Mouse (Mus musculus): ENCODE measurements around the gene Ndufv1. TPM values are rescaled to one million over a fixed set of nuclear protein-coding genes. Genes with fewer than 3 reads are reported as not detected.
"Not testable (repeated sequence)": the region's sequence is repeated elsewhere in the genome, so short reads cannot be mapped to it uniquely, and the experiment has no call there.

Gene Ndufv1
- total RNA-seq, 2 experiments from 2014 or later, result 412 to 474 TPM

GRCm38 (mm10) chr19:4044109-4044508, 31.5 kb upstream of the Ndufv1 start:
- not testable (repeated sequence) for DNase-seq

- DNase-seq, result peak; percentile 72
Observed at GRCm38 (mm10) chr19:4042124-4042523, 29.5 kb upstream of the Ndufv1 start.

GRCm38 (mm10) chr19:4041500-4041899, 28.9 kb upstream of the Ndufv1 start:
- not testable (repeated sequence) for DNase-seq

GRCm38 (mm10) chr19:4040941-4041340, 28.3 kb upstream of the Ndufv1 start:
- not testable (repeated sequence) for DNase-seq

GRCm38 (mm10) chr19:4037788-4038232, 25.2 kb upstream of the Ndufv1 start, which contains the start of gene Gstp1:
TSS of gene Gstp1 (minus strand) at chr19:4037985.
- peak; percentile 88 for DNase-seq

GRCm38 (mm10) chr19:4037154-4037787, 24.7 kb upstream of the Ndufv1 start:
- not testable (repeated sequence) for DNase-seq

- DNase-seq, result no peak
Observed at GRCm38 (mm10) chr19:4036327-4037045, 23.9 kb upstream of the Ndufv1 start.

GRCm38 (mm10) chr19:4033742-4034141, 21.1 kb upstream of the Ndufv1 start:
- no peak for DNase-seq

- no peak for DNase-seq
Observed at GRCm38 (mm10) chr19:4033298-4033697, 20.7 kb upstream of the Ndufv1 start.

- no peak for DNase-seq
Observed at GRCm38 (mm10) chr19:4032668-4033067, 20.1 kb upstream of the Ndufv1 start.

- DNase-seq, result no peak
Observed at GRCm38 (mm10) chr19:4027576-4027975, 15.0 kb upstream of the Ndufv1 start.

GRCm38 (mm10) chr19:4023185-4023584, 10.6 kb upstream of the Ndufv1 start:
- no peak for DNase-seq

GRCm38 (mm10) chr19:4018743-4019583, 6.4 kb upstream of the Ndufv1 start:
- DNase-seq, result peak; percentile 77

GRCm38 (mm10) chr19:4017921-4018587, 5.4 kb upstream of the Ndufv1 start:
- no peak for DNase-seq

GRCm38 (mm10) chr19:4015635-4016034, 3.0 kb upstream of the Ndufv1 start:
- no peak for DNase-seq

GRCm38 (mm10) chr19:4014802-4015201, 2.2 kb upstream of the Ndufv1 start:
- no peak for DNase-seq

GRCm38 (mm10) chr19:4013066-4013465, 460 bp upstream of the Ndufv1 start:
- DNase-seq, result no peak

GRCm38 (mm10) chr19:4011086-4011485, 1.5 kb downstream of the Ndufv1 start:
- no peak for DNase-seq

GRCm38 (mm10) chr19:4005971-4006370, 6.6 kb downstream of the Ndufv1 start:
- no peak for DNase-seq

GRCm38 (mm10) chr19:4005091-4005490, 7.5 kb downstream of the Ndufv1 start:
- DNase-seq, result no peak

- no peak for DNase-seq
Observed at GRCm38 (mm10) chr19:4004331-4004730, 8.3 kb downstream of the Ndufv1 start.

GRCm38 (mm10) chr19:4003641-4004040, 9.0 kb downstream of the Ndufv1 start:
- DNase-seq, result no peak

All from gastrocnemius, postnatal 25 days (tissue).